Mouse (Mus musculus) liver, embryonic 11.5 days (tissue): ENCODE measurements around the gene Cwc25. TPM values are rescaled to one million over a fixed set of nuclear protein-coding genes. Genes with fewer than 3 reads are reported as not detected.
"Not testable (repeated sequence)": the region's sequence is repeated elsewhere in the genome, so short reads cannot be mapped to it uniquely, and the experiment has no call there.

Source experiments
- ATAC-seq: fragments of 200-750 bp; cut with Nextera tagmentation; replicated peaks from 2 replicates; pipeline ENCODE4 v1.8.0; 2017; ENCODE audit warnings: moderate number of reproducible peaks, mild to moderate bottlenecking, moderate TSS enrichment, moderate library complexity; ENCODE audit not compliant: low FRiP score
- DNase-seq: peaks from one replicate; pipeline ENCODE4 v3.0.0-alpha.2; 2017; ENCODE audit warnings: low spot score
- H3K27ac ChIP-seq: fragments of 300-500 bp; sonication (generic); 2 replicates; pipeline ENCODE4 v1.5.1; 2014; ENCODE audit warnings: mild to moderate bottlenecking, low read depth, low read length, control low read depth
- H3K27me3 ChIP-seq: fragments of 300-500 bp; sonication (generic); replicated peaks from 2 replicates; pipeline ENCODE4 v1.6.1; 2014; ENCODE audit warnings: low read length, mixed read lengths; ENCODE audit not compliant: control insufficient read depth, insufficient read depth
- H3K36me3 ChIP-seq: fragments of 300-500 bp; sonication (generic); 2 replicates; pipeline ENCODE4 v1.6.1; 2014; ENCODE audit warnings: mild to moderate bottlenecking, low read length, moderate library complexity, mixed read lengths; ENCODE audit not compliant: control insufficient read depth, insufficient read depth
- H3K4me1 ChIP-seq: fragments of 300-500 bp; sonication (generic); replicated peaks from 2 replicates; pipeline ENCODE4 v1.6.1; 2014; ENCODE audit warnings: low read length, mixed read lengths; ENCODE audit not compliant: control insufficient read depth, insufficient read depth
- H3K4me2 ChIP-seq: fragments of 300-500 bp; sonication (generic); 2 replicates; pipeline ENCODE4 v1.6.1; 2014; ENCODE audit warnings: mild to moderate bottlenecking, control low read depth, moderate library complexity
- H3K4me3 ChIP-seq: fragments of 300-500 bp; sonication (generic); 2 replicates; pipeline ENCODE4 v1.5.1; 2014; ENCODE audit warnings: low read depth, low read length, control low read depth
- H3K9ac ChIP-seq: fragments of 300-500 bp; sonication (generic); 2 replicates; pipeline ENCODE4 v1.6.1; 2014; ENCODE audit warnings: low read depth, low read length, control low read depth
- H3K9me3 ChIP-seq: fragments of 300-500 bp; sonication (generic); 2 replicates; pipeline ENCODE4 v1.6.1; 2016; ENCODE audit warnings: low read length, inconsistent platforms, mixed read lengths; ENCODE audit not compliant: control insufficient read depth
- WGBS: fragments of 180-500 bp; shearing (Covaris S2); extraction: QIAGEN DNeasy Blood & Tissue Kit; methylation state at CpG from one replicate; pipeline ENCODE4 v1.1.7; 2014; 5-methylcytosine and 5-hydroxymethylcytosine counted together
- polyA plus RNA-seq: library from polyadenylated mRNA; unstranded; fragments of >200 nt; fragmentation: Nextera tagmentation; extraction: Ambion mirVana; gene quantifications from 2 replicates; pipeline ENCODE4 v1.2.1, GENCODE M21; 2014

The Cwc25 gene
- polyA plus RNA-seq, 1 experiment from 2014 or later: 12.9 TPM

- Histone ChIP-seq H3K4me3 (no peak overlapping the region), H3K4me1 (peaks cover 7% of the 10 kb centered on the region; the same call in 1 of the 2 replicates), H3K9me3 (no peaks in the 10 kb centered on the region), H3K4me2 (no peak overlapping the region), H3K27me3 (no peaks in the 10 kb centered on the region), H3K27ac (no peak overlapping the region), H3K9ac (no peak overlapping the region), H3K36me3 (no peaks in the 10 kb centered on the region)
- DNase-seq: no peak
- no peak for ATAC-seq
- 80% methylated on average over 4 of the region's 4 CpGs for WGBS
These were observed 28.8 kb downstream of the Cwc25 start for GRCm38 (mm10) chr11:97737600-97737999.

- Histone ChIP-seq H3K27me3 (no peaks in the 10 kb centered on the region), H3K4me3 (no peak overlapping the region), H3K4me1 (0 out of 2 replicates have a peak, but pooled peaks cover 2% of the 10 kb centered on the region), H3K27ac (no peak overlapping the region), H3K36me3 (peaks cover 2% of the 10 kb centered on the region; the same call in 1 of the 2 replicates), H3K9ac (no peak overlapping the region), H3K9me3 (no peaks in the 10 kb centered on the region), H3K4me2 (no peak overlapping the region)
- ATAC-seq (no peak), DNase-seq (no peak)
- WGBS: 79% methylated on average over 5 of the region's 5 CpGs
These were observed 29.7 kb downstream of the Cwc25 start for GRCm38 (mm10) chr11:97736645-97737044.

GRCm38 (mm10) chr11:97734810-97735209 lies 31.5 kb downstream of the Cwc25 start:
- not testable (repeated sequence) for ATAC-seq, H3K27me3 ChIP-seq, H3K9ac ChIP-seq, H3K4me2 ChIP-seq, H3K4me3 ChIP-seq, H3K9me3 ChIP-seq, H3K27ac ChIP-seq, H3K36me3 ChIP-seq, DNase-seq, H3K4me1 ChIP-seq
- WGBS: 74% methylated on average over 5 of the region's 5 CpGs

GRCm38 (mm10) chr11:97733689-97734088 lies 32.7 kb downstream of the Cwc25 start:
- peaks cover 8% of the 10 kb centered on the region; the same call in 1 of the 2 replicates for H3K36me3 ChIP-seq
- DNase-seq: no peak
- WGBS: 43% methylated on average over 10 of the region's 10 CpGs
- H3K9ac ChIP-seq: no peak overlapping the region
- no peaks in the 10 kb centered on the region for H3K9me3 ChIP-seq
- H3K4me3 ChIP-seq: no peak overlapping the region
- peaks cover 8% of the 10 kb centered on the region; the same call in 1 of the 2 replicates for H3K4me1 ChIP-seq
- ATAC-seq: no peak
- 0 out of 2 replicates have a peak overlapping the region, but pooled peaks have one; percentile 1 for H3K27ac ChIP-seq
- no peak overlapping the region for H3K4me2 ChIP-seq
- no peaks in the 10 kb centered on the region for H3K27me3 ChIP-seq

GRCm38 (mm10) chr11:97728730-97729129 lies 37.6 kb downstream of the Cwc25 start:
- ATAC-seq (no peak), DNase-seq (no peak)
- Histone ChIP-seq H3K4me3 (no peak overlapping the region), H3K36me3 (peaks cover 30% of the 10 kb centered on the region), H3K9ac (no peak overlapping the region), H3K9me3 (no peaks in the 10 kb centered on the region), H3K27me3 (no peaks in the 10 kb centered on the region), H3K4me1 (peaks cover 8% of the 10 kb centered on the region; the same call in 1 of the 2 replicates), H3K27ac (0 out of 2 replicates have a peak overlapping the region, but pooled peaks have one; percentile 46), H3K4me2 (no peak overlapping the region)
- 68% methylated on average over 7 of the region's 7 CpGs for WGBS

GRCm38 (mm10) chr11:97728311-97728710 lies 38.0 kb downstream of the Cwc25 start:
- 62% methylated on average over 7 of the region's 7 CpGs for WGBS
- Histone ChIP-seq H3K4me1 (peaks cover 6% of the 10 kb centered on the region; the same call in 1 of the 2 replicates), H3K36me3 (peaks cover 35% of the 10 kb centered on the region), H3K4me3 (no peak overlapping the region), H3K27me3 (no peaks in the 10 kb centered on the region), H3K27ac (0 out of 2 replicates have a peak overlapping the region, but pooled peaks have one; percentile 46), H3K9me3 (no peaks in the 10 kb centered on the region), H3K4me2 (no peak overlapping the region), H3K9ac (no peak overlapping the region)
- ATAC-seq (no peak), DNase-seq (no peak)

GRCm38 (mm10) chr11:97723709-97724108 lies 42.6 kb downstream of the Cwc25 start:
- 0 out of 2 replicates have a peak, but pooled peaks cover 2% of the 10 kb centered on the region for H3K4me1 ChIP-seq
- no peak overlapping the region for H3K4me2 ChIP-seq
- no peak overlapping the region for H3K4me3 ChIP-seq
- H3K27ac ChIP-seq: no peak overlapping the region
- no peak for DNase-seq
- no peaks in the 10 kb centered on the region; the same call in 1 of the 2 replicates for H3K9me3 ChIP-seq
- H3K9ac ChIP-seq: no peak overlapping the region
- H3K36me3 ChIP-seq: peaks cover 65% of the 10 kb centered on the region
- WGBS: 60% methylated on average over 7 of the region's 7 CpGs
- no peak for ATAC-seq
- no peaks in the 10 kb centered on the region for H3K27me3 ChIP-seq

- peaks cover 62% of the 10 kb centered on the region for H3K36me3 ChIP-seq
- no peak for ATAC-seq
These were observed 45.0 kb downstream of the Cwc25 start for GRCm38 (mm10) chr11:97721338-97721737.

GRCm38 (mm10) chr11:97719041-97719440 lies 47.3 kb downstream of the Cwc25 start:
- Histone ChIP-seq H3K36me3 (peaks cover 51% of the 10 kb centered on the region), H3K4me2 (no peak overlapping the region), H3K4me3 (no peak overlapping the region), H3K9me3 (no peaks in the 10 kb centered on the region; the same call in 1 of the 2 replicates), H3K27ac (no peak overlapping the region), H3K9ac (no peak overlapping the region), H3K4me1 (0 out of 2 replicates have a peak, but pooled peaks cover 2% of the 10 kb centered on the region), H3K27me3 (no peaks in the 10 kb centered on the region)
- DNase-seq (no peak), ATAC-seq (no peak)
- WGBS: 85% methylated on average over 4 of the region's 4 CpGs

More at GRCm38 (mm10) chr11:97721338-97721737, 45.0 kb downstream of the Cwc25 start:
- Histone ChIP-seq H3K27me3 (no peaks in the 10 kb centered on the region), H3K9me3 (no peaks in the 10 kb centered on the region; the same call in 1 of the 2 replicates), H3K4me1 (0 out of 2 replicates have a peak, but pooled peaks cover 2% of the 10 kb centered on the region), H3K9ac (no peak overlapping the region), H3K4me2 (no peak overlapping the region), H3K27ac (no peak overlapping the region), H3K4me3 (no peak overlapping the region)
- no peak for DNase-seq
- 92% methylated on average over 4 of the region's 4 CpGs for WGBS
